In the genomic region with DNA sequence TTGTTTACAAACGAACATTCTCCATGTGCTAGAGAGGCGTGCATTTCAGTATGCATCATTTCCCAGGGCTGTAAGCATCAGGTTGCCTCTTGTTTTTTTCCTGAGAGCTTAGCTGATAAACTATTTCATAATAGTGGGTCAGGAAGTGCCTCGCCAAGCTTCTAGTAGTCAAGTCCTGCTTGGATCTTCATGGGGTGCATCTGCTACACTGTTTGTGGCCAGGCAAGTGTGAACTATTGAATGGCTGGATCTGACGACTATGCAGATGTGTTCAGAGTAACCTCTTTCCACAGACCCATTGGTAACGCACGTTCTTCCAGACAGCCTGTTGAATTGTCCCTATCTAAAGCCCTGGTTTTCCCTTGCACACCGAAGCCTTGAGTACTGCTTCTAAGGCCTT, we compare ENCODE assay signal across 21 mouse cellular contexts.
"Had no signal": no experiment of that assay in that cellular context is flagged by ENCODE, and none has a peak within 500 bp of the region (broad histone marks: within the 10 kb centered on the region; RNA-seq: fewer than 3 reads in every experiment).

No protein-coding gene starts in this region.

- DNase-seq: liver, postnatal 0 days; lung, adult 2 months; lung, postnatal 14 days; lung, postnatal 36 days; midbrain, embryonic 14.5 days; retina, postnatal 1 day; right cerebral cortex, adult 18-20 months; right cerebral cortex, postnatal 25 days; right cerebral cortex, postnatal 4 days; spleen, adult 18-20 months; thymus, adult 18-20 months; thymus, postnatal 14 days; thymus, postnatal 36 days had no signal

- H3K4me1 ChIP-seq: lung, embryonic 15.5 days had no signal

- H3K9me3 ChIP-seq: lung, embryonic 15.5 days; midbrain, embryonic 12.5 days; neural tube, embryonic 13.5 days; neural tube, embryonic 15.5 days had no signal

- H3K4me3 ChIP-seq: lung, embryonic 15.5 days; midbrain, embryonic 12.5 days; myocyte; neural tube, embryonic 13.5 days; neural tube, embryonic 15.5 days had no signal

- H3K4me2 ChIP-seq: lung, embryonic 15.5 days; midbrain, embryonic 12.5 days; neural tube, embryonic 13.5 days; neural tube, embryonic 15.5 days had no signal

- H3K27me3 ChIP-seq: lung, embryonic 15.5 days; midbrain, embryonic 12.5 days; neural tube, embryonic 13.5 days; neural tube, embryonic 15.5 days had no signal

- H3K9ac ChIP-seq: liver, postnatal 0 days; lung, embryonic 15.5 days; midbrain, embryonic 12.5 days; neural tube, embryonic 13.5 days; neural tube, embryonic 15.5 days had no signal

- ATAC-seq: liver, postnatal 0 days; lung, postnatal 0 days; midbrain, embryonic 16.5 days had no signal

- H3K27ac ChIP-seq: lung, embryonic 15.5 days; macrophage; midbrain, embryonic 12.5 days; neural tube, embryonic 13.5 days; neural tube, embryonic 15.5 days had no signal
